Mouse (Mus musculus) erythroblast, embryonic 14.5 days (primary cell): Measurements from ENCODE around the gene Vmn1r233.

Experiments used
- GATA1 ChIP-seq: IDR thresholded peaks from 2 replicates; pipeline ENCODE4 v1.6.1; 2012; ENCODE audit warnings: low read length, inconsistent platforms, mixed read lengths
- TAL1 ChIP-seq: IDR thresholded peaks from 3 replicates; pipeline ENCODE4 v1.6.1; 2012; ENCODE audit warnings: low read length, inconsistent platforms, mixed read lengths

- TF ChIP-seq GATA1 (no peak), TAL1 (no peak)
Observed at GRCm38 (mm10) chr17:20944226-20944625, 52.0 kb downstream of the Vmn1r233 start.
